Mouse (Mus musculus) heart, embryonic 14.5 days (tissue): ENCODE measurements around the gene Alg14. TPM values are rescaled to one million over a fixed set of nuclear protein-coding genes. Genes with fewer than 3 reads are reported as not detected.

ENCODE experiments used
- ATAC-seq: fragments of 200-750 bp; cut with Nextera tagmentation; 2 replicates; pipeline ENCODE4 v1.8.0; 2017; ENCODE audit warnings: low read depth, moderate TSS enrichment; ENCODE audit not compliant: insufficient number of reproducible peaks, insufficient read depth, low FRiP score
- H3K27ac ChIP-seq, 2 experiments: fragments of 200-500 bp in 1 of 2; fragments of 300-500 bp in 1 of 2; sonication (generic) in 1 of 2; replicated peaks in 1 of 2; 2 replicates each; pipeline ENCODE4 v1.5.1; 2012 to 2014; ENCODE audit warnings: low read depth in 2 of 2, low read length in 2 of 2, control low read depth in 1 of 2, mild to moderate bottlenecking in 1 of 2, mixed read lengths in 1 of 2; ENCODE audit not compliant: control insufficient read depth in 1 of 2, insufficient read depth in 1 of 2
- H3K27me3 ChIP-seq: fragments of 300-500 bp; sonication (generic); 2 replicates; pipeline ENCODE4 v1.6.1; 2014; ENCODE audit warnings: mild to moderate bottlenecking, low read length, control low read depth; ENCODE audit not compliant: control insufficient read depth, insufficient read depth
- H3K36me3 ChIP-seq: fragments of 300-500 bp; sonication (generic); 2 replicates; pipeline ENCODE4 v1.6.1; 2014; ENCODE audit warnings: mild to moderate bottlenecking, control low read depth, low read length, mixed read lengths; ENCODE audit not compliant: control insufficient read depth, insufficient read depth
- H3K4me1 ChIP-seq, 2 experiments: fragments of 200-500 bp in 1 of 2; fragments of 300-500 bp in 1 of 2; sonication (generic) in 1 of 2; 2 replicates each; pipeline ENCODE4 v1.6.1; 2012 to 2014; ENCODE audit warnings: low read length in 2 of 2, control low read depth in 1 of 2, mixed read lengths in 1 of 2; ENCODE audit not compliant: control insufficient read depth in 2 of 2, insufficient read depth in 2 of 2
- H3K4me2 ChIP-seq: fragments of 300-500 bp; sonication (generic); 2 replicates; pipeline ENCODE4 v1.6.1; 2014; ENCODE audit warnings: mild to moderate bottlenecking, low read length
- H3K4me3 ChIP-seq, 2 experiments: fragments of 200-500 bp in 1 of 2; fragments of 300-500 bp in 1 of 2; sonication (generic) in 1 of 2; 2 replicates each; pipeline ENCODE4 v1.5.1; 2012 to 2014; ENCODE audit warnings: low read length in 2 of 2, mild to moderate bottlenecking in 2 of 2, control low read depth in 1 of 2, low read depth in 1 of 2, moderate library complexity in 1 of 2; ENCODE audit not compliant: control insufficient read depth in 1 of 2, insufficient read depth in 1 of 2
- H3K9ac ChIP-seq: fragments of 300-500 bp; sonication (generic); 2 replicates; pipeline ENCODE4 v1.6.1; 2014; ENCODE audit warnings: mild to moderate bottlenecking, low read length
- H3K9me3 ChIP-seq: fragments of 300-500 bp; sonication (generic); 2 replicates; pipeline ENCODE4 v1.6.1; 2016; ENCODE audit warnings: low read length, control low read depth; ENCODE audit not compliant: control insufficient read depth
- whole genome bisulfite sequencing: fragments of 180-500 bp; shearing (Covaris S2); extraction: QIAGEN DNeasy Blood & Tissue Kit; methylation state at CpG from one replicate; pipeline ENCODE4 v1.1.7; 2014; 5-methylcytosine and 5-hydroxymethylcytosine counted together
- polyA plus RNA-seq: library from polyadenylated mRNA; unstranded; fragments of >200 nt; fragmentation: Nextera tagmentation; extraction: Ambion mirVana; gene quantifications from 2 replicates; pipeline ENCODE4 v1.2.1, GENCODE M21; 2014

The Alg14 gene
- polyA plus RNA-seq, 1 experiment from 2014 or later, result 41.9 TPM

GRCm38 (mm10) chr3:121263205-121263548, 28.4 kb upstream of the Alg14 start:
- Histone ChIP-seq H3K4me2 (peak overlapping the region; percentile 99), H3K9ac (peak overlapping the region; percentile 73), H3K36me3 (no peaks in the 10 kb centered on the region), H3K9me3 (no peaks in the 10 kb centered on the region), H3K4me1 (peaks cover 4 to 13% of the 10 kb centered on the region in 2 experiments; a peak in 3 of 4 replicates), H3K27ac (no peak overlapping the region), H3K27me3 (peaks cover 42% of the 10 kb centered on the region), H3K4me3 (peak overlapping the region; percentile 72 to 76)
- WGBS, result 2% methylated on average over 20 of the region's 20 CpGs
- ATAC-seq, result no peak

- Histone ChIP-seq H3K27me3 (peaks cover 42% of the 10 kb centered on the region), H3K9me3 (no peaks in the 10 kb centered on the region), H3K36me3 (no peaks in the 10 kb centered on the region), H3K27ac (no peak overlapping the region), H3K9ac (no peak overlapping the region), H3K4me2 (no peak overlapping the region), H3K4me1 (peaks cover 2 to 7% of the 10 kb centered on the region in 2 experiments; a peak in 3 of 4 replicates), H3K4me3 (no peak overlapping the region)
- ATAC-seq, result no peak
- 64% methylated on average over 6 of the region's 6 CpGs for WGBS
These were observed 27.3 kb upstream of the Alg14 start for GRCm38 (mm10) chr3:121264242-121264641.

GRCm38 (mm10) chr3:121267283-121267682, 24.3 kb upstream of the Alg14 start:
- Histone ChIP-seq H3K27me3 (peaks cover 18% of the 10 kb centered on the region), H3K4me3 (no peak overlapping the region), H3K4me1 (peaks cover 2% of the 10 kb centered on the region in 2 experiments; a peak in 1 of 4 replicates), H3K9me3 (no peaks in the 10 kb centered on the region), H3K27ac (no peak overlapping the region), H3K9ac (no peak overlapping the region), H3K36me3 (no peaks in the 10 kb centered on the region), H3K4me2 (no peak overlapping the region)
- 74% methylated on average over 5 of the region's 5 CpGs for WGBS
- no peak for ATAC-seq

GRCm38 (mm10) chr3:121272577-121272976, 19.0 kb upstream of the Alg14 start:
- WGBS, result 68% methylated on average over 2 of the region's 2 CpGs
- Histone ChIP-seq H3K9ac (no peak overlapping the region), H3K36me3 (no peaks in the 10 kb centered on the region), H3K27me3 (no peaks in the 10 kb centered on the region), H3K4me2 (no peak overlapping the region), H3K9me3 (no peaks in the 10 kb centered on the region), H3K27ac (no peak overlapping the region), H3K4me3 (no peak overlapping the region), H3K4me1 (peaks cover 2 to 4% of the 10 kb centered on the region in 2 experiments; a peak in 1 of 4 replicates)
- no peak for ATAC-seq

- H3K27ac ChIP-seq, result no peak overlapping the region
- no peak for ATAC-seq
- 92% methylated on average over 2 of the region's 2 CpGs for WGBS
These were observed 17.6 kb upstream of the Alg14 start for GRCm38 (mm10) chr3:121274010-121274409.

GRCm38 (mm10) chr3:121277009-121277408, 14.6 kb upstream of the Alg14 start:
- Histone ChIP-seq H3K27me3 (no peaks in the 10 kb centered on the region), H3K9ac (no peak overlapping the region), H3K27ac (no peak overlapping the region), H3K4me2 (no peak overlapping the region), H3K4me1 (peaks cover 3 to 4% of the 10 kb centered on the region in 2 experiments; a peak in 1 of 4 replicates), H3K36me3 (no peaks in the 10 kb centered on the region), H3K9me3 (no peaks in the 10 kb centered on the region), H3K4me3 (no peak overlapping the region)
- WGBS, result 84% methylated on average over 4 of the region's 4 CpGs
- no peak for ATAC-seq

More at GRCm38 (mm10) chr3:121274010-121274409, 17.6 kb upstream of the Alg14 start:
- H3K27me3 ChIP-seq, result no peaks in the 10 kb centered on the region
- peaks cover 3 to 4% of the 10 kb centered on the region in 2 experiments; a peak in 1 of 4 replicates for H3K4me1 ChIP-seq
- no peaks in the 10 kb centered on the region for H3K36me3 ChIP-seq
- H3K4me2 ChIP-seq, result no peak overlapping the region
- no peak overlapping the region for H3K4me3 ChIP-seq
- H3K9ac ChIP-seq, result no peak overlapping the region
- H3K9me3 ChIP-seq, result no peaks in the 10 kb centered on the region

GRCm38 (mm10) chr3:121277557-121277956, 14.0 kb upstream of the Alg14 start:
- ATAC-seq, result no peak
- Histone ChIP-seq H3K27ac (no peak overlapping the region), H3K9ac (no peak overlapping the region), H3K36me3 (no peaks in the 10 kb centered on the region), H3K9me3 (no peaks in the 10 kb centered on the region), H3K4me3 (no peak overlapping the region), H3K4me1 (peaks cover 3 to 4% of the 10 kb centered on the region in 2 experiments; a peak in 1 of 4 replicates), H3K27me3 (no peaks in the 10 kb centered on the region), H3K4me2 (no peak overlapping the region)
- 65% methylated on average over 4 of the region's 4 CpGs for WGBS

- ATAC-seq, result no peak
- H3K27ac ChIP-seq, result no peak overlapping the region
These were observed 11.9 kb upstream of the Alg14 start for GRCm38 (mm10) chr3:121279679-121280078.

More at GRCm38 (mm10) chr3:121279679-121280078, 11.9 kb upstream of the Alg14 start:
- Histone ChIP-seq H3K4me3 (no peak overlapping the region), H3K4me2 (no peak overlapping the region), H3K36me3 (no peaks in the 10 kb centered on the region), H3K27me3 (no peaks in the 10 kb centered on the region), H3K9me3 (no peaks in the 10 kb centered on the region), H3K4me1 (peaks cover 3 to 4% of the 10 kb centered on the region in 2 experiments; a peak in 1 of 4 replicates), H3K9ac (no peak overlapping the region)
- WGBS, result 89% methylated on average over 14 of the region's 14 CpGs
